Mouse (Mus musculus) ES-E14 (cell line): Measurements from ENCODE around the gene Phykpl.

Source experiments
- CHD2 ChIP-seq: IDR thresholded peaks from 2 replicates; pipeline ENCODE4 v1.6.1; 2014; ENCODE audit warnings: mild to moderate bottlenecking, low read depth, low read length, inconsistent platforms
- HCFC1 ChIP-seq: IDR thresholded peaks from 2 replicates; pipeline ENCODE4 v1.6.1; 2012; ENCODE audit warnings: low read length, inconsistent platforms, borderline replicate concordance; ENCODE audit not compliant: insufficient read depth
- MAFK ChIP-seq: IDR thresholded peaks from 2 replicates; pipeline ENCODE4 v1.6.1; 2014; ENCODE audit warnings: mild to moderate bottlenecking, low read depth, low read length, inconsistent platforms; ENCODE audit not compliant: insufficient read depth
- ZC3H11A ChIP-seq: IDR thresholded peaks from 2 replicates; pipeline ENCODE4 v1.6.1; 2012; ENCODE audit warnings: low read depth, mild to moderate bottlenecking, inconsistent platforms, low read length, borderline replicate concordance
- ZNF384 ChIP-seq: IDR thresholded peaks from 2 replicates; pipeline ENCODE4 v1.6.1; 2012; ENCODE audit warnings: low read depth, low read length, inconsistent platforms

- TF ChIP-seq HCFC1 (no peak), ZC3H11A (no peak), ZNF384 (no peak), CHD2 (no peak), MAFK (no peak)
These were observed 68.4 kb downstream of the Phykpl start for GRCm38 (mm10) chr11:51652889-51653418.
